Mouse (Mus musculus) hindbrain, embryonic 11.5 days (tissue): ENCODE measurements at regions not wholly inside any gene's neighbourhood (a gene's known extent, or its start where the extent isn't known, plus 50 kb on each side); places are given as distances from the start of the nearest gene placed in this dataset.

Experiments used
- ATAC-seq: fragments of 200-750 bp; cut with Nextera tagmentation; 2 replicates; pipeline ENCODE4 v1.8.0; 2017; ENCODE audit warnings: mild to moderate bottlenecking, moderate TSS enrichment, moderate library complexity; ENCODE audit not compliant: low FRiP score
- DNase-seq: peaks from one replicate; pipeline ENCODE4 v3.0.0-alpha.2; 2015; ENCODE audit warnings: low spot score
- H3K27ac ChIP-seq: fragments of 300-500 bp; sonication (generic); 2 replicates; pipeline ENCODE4 v1.5.1; 2014; ENCODE audit warnings: mild to moderate bottlenecking, low read depth, low read length
- H3K27me3 ChIP-seq: fragments of 300-500 bp; sonication (generic); 2 replicates; pipeline ENCODE4 v1.6.1; 2014; ENCODE audit warnings: mild to moderate bottlenecking, low read length, moderate library complexity, mixed read lengths; ENCODE audit not compliant: control insufficient read depth, insufficient read depth
- H3K36me3 ChIP-seq: fragments of 300-500 bp; sonication (generic); 2 replicates; pipeline ENCODE4 v1.6.1; 2014; ENCODE audit warnings: mild to moderate bottlenecking, low read length, moderate library complexity, mixed read lengths; ENCODE audit not compliant: control insufficient read depth, insufficient read depth
- H3K4me1 ChIP-seq: fragments of 300-500 bp; sonication (generic); replicated peaks from 2 replicates; pipeline ENCODE4 v1.6.1; 2014; ENCODE audit warnings: low read length, mixed read lengths; ENCODE audit not compliant: control insufficient read depth, insufficient read depth
- H3K4me2 ChIP-seq: fragments of 300-500 bp; sonication (generic); replicated peaks from 2 replicates; pipeline ENCODE4 v1.6.1; 2014; ENCODE audit warnings: mild to moderate bottlenecking, low read depth, low read length
- H3K4me3 ChIP-seq: fragments of 300-500 bp; sonication (generic); 2 replicates; pipeline ENCODE4 v1.5.1; 2014; ENCODE audit warnings: low read depth, low read length
- H3K9ac ChIP-seq: fragments of 300-500 bp; sonication (generic); 2 replicates; pipeline ENCODE4 v1.6.1; 2014; ENCODE audit warnings: low read depth, low read length
- H3K9me3 ChIP-seq: fragments of 300-500 bp; sonication (generic); 2 replicates; pipeline ENCODE4 v1.6.1; 2016; ENCODE audit warnings: low read length; ENCODE audit not compliant: control insufficient read depth
- WGBS: fragments of 180-500 bp; shearing (Covaris S2); extraction: QIAGEN DNeasy Blood & Tissue Kit; methylation state at CpG from one replicate; pipeline ENCODE4 v1.1.7; 2014; 5-methylcytosine and 5-hydroxymethylcytosine counted together

DNA sequence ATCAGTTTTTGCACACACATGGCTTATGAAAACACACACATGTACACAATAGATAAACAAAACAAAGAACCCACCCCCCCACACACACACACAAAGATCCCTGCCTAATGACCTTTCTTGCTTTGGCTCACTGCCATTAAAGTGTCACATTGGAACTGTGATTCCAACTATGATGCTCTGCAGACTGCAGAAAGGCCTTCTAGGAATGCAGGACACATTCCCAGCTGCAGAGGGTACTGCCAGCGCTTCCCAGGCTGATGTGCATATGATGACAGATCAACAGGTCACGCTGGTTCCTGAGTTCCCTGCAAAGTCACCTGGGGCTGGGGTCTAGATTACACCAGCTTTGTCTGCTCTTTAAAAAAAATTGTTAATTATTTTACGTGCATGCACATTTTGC, 68.1 kb upstream of the Ppm1j start:
- Histone ChIP-seq H3K9me3 (no peaks in the 10 kb centered on the region), H3K4me3 (no peak overlapping the region), H3K4me1 (no peaks in the 10 kb centered on the region), H3K27me3 (no peaks in the 10 kb centered on the region), H3K27ac (no peak overlapping the region), H3K9ac (no peak overlapping the region), H3K36me3 (no peaks in the 10 kb centered on the region), H3K4me2 (no peak overlapping the region)
- ATAC-seq, result no peak
- DNase-seq, result no peak
- WGBS, result 63% methylated on average over 3 of the region's 3 CpGs

DNA sequence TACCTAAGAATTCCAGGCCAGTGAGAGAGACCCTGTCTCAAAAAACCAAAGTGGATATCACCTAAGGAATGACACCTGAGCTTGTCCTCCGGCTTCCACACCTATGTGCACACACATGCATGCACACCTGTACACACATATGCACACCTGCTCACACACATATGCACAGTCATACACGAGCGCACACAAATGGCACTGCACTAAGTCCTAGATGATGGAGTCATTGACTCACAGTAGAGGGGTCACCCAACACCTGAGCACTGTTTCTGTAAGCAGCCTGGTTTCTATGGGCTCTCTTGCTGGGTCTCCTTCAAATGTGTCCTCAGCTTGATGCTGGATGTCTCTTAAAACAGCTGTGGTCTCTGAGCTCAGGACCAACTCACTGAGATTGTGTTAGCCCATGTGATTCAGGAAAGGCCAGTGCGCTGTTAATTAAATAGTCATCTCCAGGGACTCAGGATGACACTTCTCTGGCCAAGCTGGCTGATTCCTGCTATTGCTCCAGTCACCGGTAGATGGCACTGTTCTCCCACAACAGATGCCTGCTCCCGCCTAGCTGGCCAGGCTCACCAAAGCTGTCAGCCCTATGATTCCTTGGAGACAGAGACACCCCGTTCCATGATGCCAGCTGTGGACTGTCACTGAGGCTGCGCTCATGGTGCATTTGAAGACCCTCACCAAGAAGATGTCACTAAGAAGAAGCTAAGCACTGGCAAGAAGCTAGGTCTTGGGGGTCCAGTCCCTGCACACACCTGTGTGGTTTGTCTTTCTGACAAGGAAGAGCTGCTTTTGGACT, 66.8 kb upstream of the Ppm1j start:
- ATAC-seq (peak; percentile 75), DNase-seq (peak; percentile 86)
- Histone ChIP-seq H3K4me2 (no peak overlapping the region), H3K9ac (no peak overlapping the region), H3K4me3 (no peak overlapping the region), H3K4me1 (no peaks in the 10 kb centered on the region), H3K27ac (no peak overlapping the region), H3K27me3 (no peaks in the 10 kb centered on the region), H3K9me3 (no peaks in the 10 kb centered on the region), H3K36me3 (no peaks in the 10 kb centered on the region)
- 30% methylated on average over 8 of the region's 8 CpGs for WGBS

DNA sequence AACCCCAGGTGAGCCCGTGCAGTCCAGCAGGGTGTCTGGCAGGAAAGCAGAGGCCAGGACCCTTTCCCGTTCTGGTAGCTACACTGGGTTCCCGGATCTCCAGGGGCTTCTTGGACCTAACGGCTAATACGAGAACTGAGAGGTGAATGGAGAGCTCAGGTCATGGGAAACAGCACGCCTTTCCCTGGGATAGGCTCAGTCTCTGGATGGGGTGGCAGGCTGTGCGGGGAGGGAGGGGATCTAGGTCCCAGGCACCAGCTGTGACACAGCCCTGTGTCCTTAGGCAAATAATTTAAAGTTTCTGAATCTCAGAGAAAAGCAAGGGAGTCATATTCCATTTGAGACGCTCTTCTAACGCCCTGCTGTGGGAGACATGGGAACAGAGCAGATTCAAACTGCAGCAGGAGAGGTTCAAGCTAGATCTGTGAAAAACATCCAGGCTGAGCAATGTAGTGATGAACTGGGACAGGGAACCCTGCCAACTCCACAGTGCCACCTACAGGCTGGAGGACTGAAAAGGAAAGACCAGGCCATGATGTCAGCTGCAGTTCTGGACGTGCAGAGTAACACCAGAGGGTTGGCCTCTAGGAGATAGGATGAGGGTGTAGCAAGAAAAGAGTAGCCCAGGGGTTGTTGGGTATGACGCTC, 66.1 kb upstream of the Ppm1j start:
- H3K27me3 ChIP-seq, result no peaks in the 10 kb centered on the region

More for the DNA sequence above, 66.1 kb upstream of the Ppm1j start:
- Histone ChIP-seq H3K9me3 (no peaks in the 10 kb centered on the region), H3K4me1 (no peaks in the 10 kb centered on the region), H3K4me2 (no peak overlapping the region), H3K36me3 (no peaks in the 10 kb centered on the region), H3K27ac (no peak overlapping the region), H3K4me3 (no peak overlapping the region), H3K9ac (no peak overlapping the region)
- WGBS, result 47% methylated on average over 11 of the region's 11 CpGs
- DNase-seq, result peak; percentile 78
- peak; percentile 22; the same call in 1 of the 2 replicates for ATAC-seq
